Mouse (Mus musculus) frontal cortex, postnatal 14 days (tissue): ENCODE results near the gene Cdc42se2.

ENCODE experiments used
- DNase-seq, 2 experiments: peaks; one replicate each; pipeline ENCODE4 v3.0.0; 2022; ENCODE audit warnings: low spot score in 2 of 2

The Cdc42se2 gene

GRCm38 (mm10) chr11:54755148-54755664, 32.3 kb downstream of the Cdc42se2 start:
- DNase-seq: no peak

DNA sequence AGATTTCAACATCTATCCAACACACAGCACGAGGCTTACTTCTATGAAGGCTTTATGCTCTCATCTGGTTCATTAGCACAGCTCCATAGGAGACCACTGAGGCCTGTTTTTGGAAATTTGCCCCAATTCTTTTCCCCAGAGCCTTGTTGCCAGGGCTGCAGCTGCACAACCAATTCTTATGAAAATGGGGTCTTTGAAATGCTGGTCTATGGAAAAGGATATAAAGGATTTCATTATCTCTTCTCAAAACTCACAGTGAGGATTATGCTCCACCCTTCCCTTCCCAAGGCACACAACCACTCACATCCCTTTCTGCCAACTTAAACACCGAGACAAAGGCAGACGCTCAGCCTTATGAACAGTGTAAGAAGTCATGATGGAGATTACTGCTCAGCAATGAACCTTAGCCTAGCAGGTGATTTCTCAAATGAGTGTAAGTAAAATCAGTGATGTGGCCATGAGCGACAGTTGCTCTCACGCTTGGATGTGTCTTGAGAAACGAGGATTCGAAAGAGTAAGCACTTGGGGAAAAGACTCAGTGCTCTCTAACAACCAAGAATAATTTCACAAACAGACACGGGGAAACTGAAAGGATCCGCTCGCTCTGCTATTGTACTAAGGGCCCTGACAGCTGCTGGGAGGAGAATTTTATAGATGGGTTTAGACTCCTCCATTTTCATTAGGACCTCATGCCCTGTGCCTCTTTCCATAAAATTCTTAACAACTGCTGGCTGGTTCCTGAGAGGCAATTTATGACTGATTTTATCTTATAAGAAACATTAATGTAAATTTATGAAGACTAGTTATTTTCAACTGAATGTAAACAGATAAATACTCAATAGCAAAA, 33.0 kb downstream of the Cdc42se2 start:
- DNase-seq: no peak

DNA sequence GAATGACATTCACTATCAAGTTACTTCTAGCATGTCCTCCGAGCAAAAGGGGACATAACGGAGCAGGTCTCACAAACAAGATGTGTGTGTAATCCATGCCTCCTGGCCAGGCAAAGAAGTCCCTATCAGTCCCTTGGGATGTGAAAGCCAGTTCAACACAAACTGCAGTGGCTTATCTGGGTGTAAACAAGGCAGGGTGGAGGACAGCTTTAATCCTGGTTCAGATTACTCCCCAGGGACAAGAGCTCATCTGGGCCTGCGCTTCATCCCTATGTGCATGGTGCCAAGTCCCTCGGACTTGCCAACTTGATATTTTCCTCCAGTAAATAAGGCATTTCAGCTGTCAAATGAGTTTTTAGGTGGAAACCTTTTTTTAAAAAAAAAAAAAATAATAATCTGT, 36.0 kb downstream of the Cdc42se2 start:
- no peak for DNase-seq

GRCm38 (mm10) chr11:54748891-54749290, 38.6 kb downstream of the Cdc42se2 start:
- no peak for DNase-seq

- no peak for DNase-seq
Measured at GRCm38 (mm10) chr11:54744231-54744630, 43.2 kb downstream of the Cdc42se2 start.

GRCm38 (mm10) chr11:54741330-54741729, 46.1 kb downstream of the Cdc42se2 start:
- no peak for DNase-seq

- DNase-seq: no peak
Measured at GRCm38 (mm10) chr11:54739012-54739750, 48.3 kb downstream of the Cdc42se2 start.

GRCm38 (mm10) chr11:54736903-54737302, 50.6 kb downstream of the Cdc42se2 start:
- no peak for DNase-seq

GRCm38 (mm10) chr11:54735114-54735513, 52.4 kb downstream of the Cdc42se2 start:
- DNase-seq: no peak

DNA sequence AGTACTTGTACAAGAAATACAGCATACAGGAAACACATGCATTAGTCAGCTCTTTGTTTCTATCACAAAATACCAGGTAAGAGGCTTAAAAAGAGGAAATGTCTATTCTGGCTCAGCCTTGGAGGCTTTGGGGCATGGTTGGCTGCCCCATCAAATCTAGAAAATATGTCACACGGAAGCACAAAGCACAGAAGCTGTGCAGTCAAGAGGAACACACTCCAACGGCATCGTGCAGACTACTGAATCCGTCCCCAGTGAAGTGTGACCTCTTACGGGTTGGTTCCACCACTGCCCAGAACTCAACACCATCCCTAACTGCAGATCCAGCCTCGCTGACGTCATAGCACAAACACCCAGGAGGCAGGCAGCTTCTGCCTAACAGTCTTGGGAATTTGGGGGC, 53.9 kb downstream of the Cdc42se2 start:
- DNase-seq: no peak

- no peak for DNase-seq
Measured at GRCm38 (mm10) chr11:54731367-54731766, 56.1 kb downstream of the Cdc42se2 start.

DNA sequence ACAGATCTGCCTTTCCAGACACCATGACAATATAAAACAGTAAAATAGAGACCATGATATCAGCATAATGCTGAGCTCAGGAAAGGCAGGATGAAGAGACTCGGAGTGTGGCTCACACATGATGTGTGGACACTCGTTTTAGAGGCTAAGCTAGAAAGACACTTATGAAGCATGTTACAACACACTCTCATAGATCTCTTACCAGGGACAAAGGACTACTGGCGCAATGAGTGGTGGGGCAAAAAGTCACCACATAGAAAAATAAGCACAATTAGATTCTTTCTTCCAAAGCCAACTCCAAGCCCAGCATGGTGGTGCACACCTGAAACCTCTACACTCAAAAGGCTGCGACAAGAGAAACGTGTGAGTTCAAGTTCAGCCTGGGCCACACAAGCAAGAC, 56.5 kb downstream of the Cdc42se2 start:
- DNase-seq: no peak

DNA sequence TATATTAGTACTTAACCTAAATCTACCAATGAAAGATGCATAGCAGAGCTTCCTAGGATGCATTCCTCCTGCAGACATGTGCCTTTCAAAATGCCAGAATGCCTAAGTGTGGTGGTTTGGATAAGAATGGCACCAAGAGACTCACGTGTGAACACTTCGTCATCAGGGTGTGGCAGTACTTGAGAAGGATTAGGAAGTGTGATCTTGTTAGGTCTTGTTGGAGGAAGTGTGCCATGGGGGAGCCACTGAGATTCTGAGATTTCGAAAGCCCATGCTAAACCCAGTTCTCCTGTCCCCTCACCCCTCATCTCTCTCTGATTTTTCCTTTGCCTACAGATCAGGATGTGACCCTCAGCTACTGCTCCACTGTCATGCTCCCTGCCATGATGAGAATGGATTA, 58.2 kb downstream of the Cdc42se2 start:
- DNase-seq: no peak

- DNase-seq: no peak
Measured at GRCm38 (mm10) chr11:54728371-54728770, 59.1 kb downstream of the Cdc42se2 start.

DNA sequence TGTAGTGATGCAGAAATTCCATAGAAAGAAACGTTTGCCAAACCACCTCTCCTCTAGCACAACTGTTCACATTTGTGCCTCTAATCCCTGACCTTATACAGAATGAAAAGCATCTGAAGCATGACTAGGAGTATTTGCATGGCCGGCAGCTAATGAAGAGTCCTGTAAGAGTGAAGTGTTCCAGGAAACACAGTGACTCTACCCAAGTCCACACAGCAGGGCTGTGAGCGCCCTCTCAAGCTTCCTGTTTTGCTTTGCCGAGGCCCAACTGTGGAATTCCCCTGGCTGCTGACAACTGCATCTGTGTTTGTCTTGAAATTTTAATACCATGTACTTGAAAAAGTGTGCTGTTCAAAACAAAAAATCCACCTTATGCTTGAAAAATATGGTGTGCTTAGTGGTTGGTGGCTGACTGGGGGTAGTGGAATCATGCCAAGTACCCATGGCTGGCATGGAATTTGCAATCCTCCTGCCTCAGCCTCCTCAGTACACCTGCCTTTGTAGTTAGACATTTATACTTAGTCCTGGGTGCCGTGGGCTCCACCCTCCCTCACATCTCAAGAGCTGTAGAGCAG, 60.1 kb downstream of the Cdc42se2 start:
- no peak for DNase-seq

- DNase-seq: no peak
Measured at GRCm38 (mm10) chr11:54726571-54727062, 60.9 kb downstream of the Cdc42se2 start.

DNA sequence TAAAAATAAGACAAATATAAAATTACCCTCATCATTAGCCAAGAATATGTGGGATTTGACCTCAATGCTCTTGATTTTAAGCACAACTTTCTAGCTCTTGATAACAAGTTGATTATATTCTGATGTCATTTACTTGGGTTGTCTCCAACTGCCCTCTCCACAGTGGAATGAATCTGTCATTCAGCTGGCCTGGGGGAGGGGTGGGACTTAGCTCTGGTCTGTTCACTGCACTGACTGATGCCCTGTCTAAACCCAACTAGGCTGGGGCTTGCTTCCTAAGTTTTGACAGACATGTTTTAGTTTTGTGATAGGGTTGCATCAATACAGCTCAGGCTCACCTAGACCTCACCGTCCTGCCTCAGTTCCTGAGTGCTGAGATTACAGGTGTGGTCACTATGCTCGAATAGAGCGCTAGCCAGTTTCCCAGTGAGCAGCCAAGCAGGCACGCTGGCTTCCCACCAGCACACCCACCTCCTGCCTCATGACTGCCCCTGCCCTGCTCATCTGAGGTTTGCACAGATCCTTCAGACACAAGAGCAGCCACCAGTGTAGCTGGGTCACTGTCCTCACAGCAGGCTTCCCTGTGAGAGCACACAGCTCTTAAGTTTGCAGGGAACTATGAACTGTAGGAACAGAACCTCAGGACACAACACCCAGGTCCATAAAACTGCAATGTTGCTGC, 63.0 kb downstream of the Cdc42se2 start:
- no peak for DNase-seq

- DNase-seq: no peak
Measured at GRCm38 (mm10) chr11:54722057-54722456, 65.4 kb downstream of the Cdc42se2 start.

DNA sequence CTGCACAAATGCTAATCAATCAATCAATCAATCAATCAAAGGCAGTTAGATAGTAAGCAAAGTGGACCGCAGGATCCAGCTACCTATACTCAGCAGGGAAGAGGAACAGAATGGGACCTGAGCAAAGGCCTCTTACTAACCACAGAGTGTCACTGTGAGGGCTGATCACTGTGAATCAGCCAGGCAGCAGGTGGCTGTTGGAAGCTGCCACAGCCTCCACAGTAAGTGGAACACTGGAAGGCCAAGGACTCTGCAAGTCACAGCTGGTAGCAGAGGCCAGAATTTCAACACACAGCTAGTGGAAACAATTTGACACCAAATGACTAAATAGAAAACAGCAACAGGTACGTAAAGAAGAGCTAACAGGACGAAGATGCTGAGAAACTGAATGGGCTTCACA, 68.9 kb downstream of the Cdc42se2 start:
- DNase-seq: no peak

- no peak for DNase-seq
Measured at GRCm38 (mm10) chr11:54717893-54718292, 69.6 kb downstream of the Cdc42se2 start.

GRCm38 (mm10) chr11:54712849-54713248, 74.6 kb downstream of the Cdc42se2 start:
- no peak for DNase-seq
